Mouse (Mus musculus): ENCODE results near the gene Pcdh15.

GRCm38 (mm10) chr10:73059726-73060230 is 39.4 kb upstream of the Pcdh15 start:
- no peak for TF ChIP-seq CTCF (IDR thresholded peaks at IDR 0.05; ENCODE audit: low read depth)
- no peak for TF ChIP-seq EP300 (IDR thresholded peaks at IDR 0.05; ENCODE audit: low read depth)
